Mouse (Mus musculus) ES-Bruce4 (cell line): ENCODE results near the gene Actn3. TPM values are rescaled to one million over a fixed set of nuclear protein-coding genes. Genes with fewer than 3 reads are reported as not detected.

Experiments
- H3K27ac ChIP-seq: 2 replicates; pipeline ENCODE4 v1.5.1; 2012; ENCODE audit warnings: low read length, inconsistent platforms; ENCODE audit not compliant: insufficient read depth
- H3K27me3 ChIP-seq: 2 replicates; pipeline ENCODE4 v1.6.1; 2012; ENCODE audit warnings: mild to moderate bottlenecking, low read length, inconsistent platforms; ENCODE audit not compliant: control insufficient read depth, poor library complexity, insufficient read depth, severe bottlenecking
- H3K36me3 ChIP-seq: 2 replicates; pipeline ENCODE4 v1.6.1; 2012; ENCODE audit warnings: inconsistent platforms, mild to moderate bottlenecking, low read length, moderate library complexity; ENCODE audit not compliant: control insufficient read depth, poor library complexity, insufficient read depth, severe bottlenecking
- H3K4me1 ChIP-seq: one replicate; pipeline ENCODE4 v1.8.1; 2011; ENCODE audit warnings: low read length; ENCODE audit not compliant: control insufficient read depth, insufficient read depth
- H3K4me3 ChIP-seq: 2 replicates; pipeline ENCODE4 v1.5.1; 2011; ENCODE audit warnings: low read depth, mild to moderate bottlenecking, low read length
- H3K9ac ChIP-seq: 2 replicates; pipeline ENCODE4 v1.6.1; 2012; ENCODE audit warnings: low read depth, mild to moderate bottlenecking, inconsistent platforms; ENCODE audit not compliant: poor library complexity, severe bottlenecking
- H3K9me3 ChIP-seq: replicated peaks from 2 replicates; pipeline ENCODE4 v1.6.1; 2012; ENCODE audit warnings: mild to moderate bottlenecking, low read length, inconsistent platforms; ENCODE audit not compliant: control insufficient read depth, poor library complexity, insufficient read depth, severe bottlenecking
- CTCF ChIP-seq: IDR thresholded peaks from one replicate; pipeline ENCODE4 v1.8.1; 2011; ENCODE audit warnings: low read depth, low read length
- EP300 ChIP-seq: IDR thresholded peaks from 2 replicates; pipeline ENCODE4 v1.6.1; 2011; ENCODE audit warnings: low read depth, low read length; ENCODE audit not compliant: insufficient read depth
- POLR2A ChIP-seq: IDR thresholded peaks from one replicate; pipeline ENCODE4 v1.8.1; 2011; ENCODE audit warnings: low read length; ENCODE audit not compliant: insufficient read depth
- polyA plus RNA-seq: library from polyadenylated mRNA; stranded (reverse); fragments of >200 nt; gene quantifications from 2 replicates; pipeline ENCODE4 v1.2.4, GENCODE M21; 2011; ENCODE audit warnings: low read depth; ENCODE audit not compliant: missing spikeins, insufficient read depth, insufficient read length

Actn3 gene
- polyA plus RNA-seq, 1 experiment, result 4.5 TPM

DNA sequence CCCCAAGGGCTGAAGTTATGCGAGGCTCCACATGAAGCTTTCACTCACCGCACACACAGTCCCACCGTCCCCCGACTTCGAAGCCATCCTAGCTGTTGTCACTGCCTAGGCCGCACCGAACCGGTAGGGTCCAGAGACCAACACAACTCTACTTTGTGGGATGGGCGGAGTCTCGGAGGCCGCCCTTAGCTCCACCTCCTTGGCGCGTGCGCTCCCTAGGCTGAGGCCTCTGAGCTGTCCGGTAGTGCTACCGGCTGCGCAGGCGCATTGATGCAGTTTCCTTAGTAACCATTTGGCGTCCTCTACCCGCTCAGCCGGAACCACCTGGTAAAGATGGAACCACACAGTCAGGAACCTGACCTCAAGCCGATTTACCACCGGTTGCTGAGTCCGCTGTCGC lies 38.6 kb downstream of the Actn3 start, which contains the start of the genes Ccs and Ccdc87:
TSS of gene Ccs (minus strand) at position 184 of the 400 bp plus-strand sequence.
TSS of gene Ccdc87 (plus strand) at position 218 of the 400 bp plus-strand sequence.
- Histone ChIP-seq H3K27me3 (no peaks in the 10 kb centered on the region), H3K36me3 (no peaks in the 10 kb centered on the region), H3K4me1 (no peaks in the 10 kb centered on the region), H3K9me3 (no peaks in the 10 kb centered on the region), H3K27ac (no peak within 1 kb of the TSS), H3K9ac (peak within 1 kb of the TSS; percentile 59), H3K4me3 (peak within 1 kb of the TSS; percentile 74)
- TF ChIP-seq EP300 (peak; percentile 29; the same call in 1 of the 2 replicates), CTCF (no peak), POLR2A (peak; percentile 65)

- Histone ChIP-seq H3K4me1 (no peaks in the 10 kb centered on the region), H3K27ac (no peak overlapping the region), H3K4me3 (peak overlapping the region; percentile 74), H3K9me3 (no peaks in the 10 kb centered on the region), H3K27me3 (no peaks in the 10 kb centered on the region), H3K9ac (peak overlapping the region; percentile 59), H3K36me3 (no peaks in the 10 kb centered on the region)
- TF ChIP-seq EP300 (no peak), POLR2A (no peak), CTCF (no peak)
Measured at GRCm38 (mm10) chr19:4838526-4839140, 39.1 kb downstream of the Actn3 start.

GRCm38 (mm10) chr19:4837049-4837448 lies 40.7 kb downstream of the Actn3 start:
- no peak overlapping the region for H3K27ac ChIP-seq
- no peak overlapping the region for H3K4me3 ChIP-seq
- TF ChIP-seq POLR2A (no peak), EP300 (no peak), CTCF (no peak)
- H3K9me3 ChIP-seq, result no peaks in the 10 kb centered on the region
- no peak overlapping the region for H3K9ac ChIP-seq
- no peaks in the 10 kb centered on the region for H3K27me3 ChIP-seq
- H3K36me3 ChIP-seq, result no peaks in the 10 kb centered on the region
- no peaks in the 10 kb centered on the region for H3K4me1 ChIP-seq

DNA sequence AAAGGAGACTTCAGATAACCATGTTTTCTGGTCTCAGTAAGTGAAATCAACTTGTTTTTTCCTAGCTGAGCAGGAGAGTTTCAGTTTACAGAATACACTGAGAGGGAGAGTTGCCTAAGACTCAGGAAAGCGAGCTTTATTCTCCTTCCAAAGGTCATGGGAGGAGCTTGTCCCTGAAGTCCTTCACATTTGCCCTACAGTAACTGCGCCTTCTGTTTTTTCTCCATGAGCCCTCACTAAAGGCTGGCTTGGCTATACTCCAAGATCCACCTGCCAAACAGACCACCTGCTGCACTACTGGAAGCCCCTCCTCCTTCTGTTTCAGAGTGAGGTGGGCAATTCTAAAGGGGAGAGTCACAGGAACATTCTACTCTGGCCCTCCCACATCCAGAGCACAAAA lies 41.6 kb downstream of the Actn3 start:
- H3K9ac ChIP-seq, result no peak overlapping the region
- no peaks in the 10 kb centered on the region for H3K27me3 ChIP-seq
- no peaks in the 10 kb centered on the region for H3K36me3 ChIP-seq
- H3K9me3 ChIP-seq, result no peaks in the 10 kb centered on the region
- no peak overlapping the region for H3K4me3 ChIP-seq
- TF ChIP-seq EP300 (no peak), CTCF (no peak), POLR2A (no peak)
- no peaks in the 10 kb centered on the region for H3K4me1 ChIP-seq
- peak overlapping the region; percentile 37 for H3K27ac ChIP-seq

GRCm38 (mm10) chr19:4833977-4834376 lies 43.7 kb downstream of the Actn3 start:
- H3K36me3 ChIP-seq, result no peaks in the 10 kb centered on the region
- TF ChIP-seq EP300 (no peak), POLR2A (no peak), CTCF (no peak)
- no peak overlapping the region for H3K9ac ChIP-seq
- H3K9me3 ChIP-seq, result no peaks in the 10 kb centered on the region
- no peak overlapping the region for H3K4me3 ChIP-seq
- H3K4me1 ChIP-seq, result no peaks in the 10 kb centered on the region
- H3K27me3 ChIP-seq, result no peaks in the 10 kb centered on the region
- H3K27ac ChIP-seq, result no peak overlapping the region

DNA sequence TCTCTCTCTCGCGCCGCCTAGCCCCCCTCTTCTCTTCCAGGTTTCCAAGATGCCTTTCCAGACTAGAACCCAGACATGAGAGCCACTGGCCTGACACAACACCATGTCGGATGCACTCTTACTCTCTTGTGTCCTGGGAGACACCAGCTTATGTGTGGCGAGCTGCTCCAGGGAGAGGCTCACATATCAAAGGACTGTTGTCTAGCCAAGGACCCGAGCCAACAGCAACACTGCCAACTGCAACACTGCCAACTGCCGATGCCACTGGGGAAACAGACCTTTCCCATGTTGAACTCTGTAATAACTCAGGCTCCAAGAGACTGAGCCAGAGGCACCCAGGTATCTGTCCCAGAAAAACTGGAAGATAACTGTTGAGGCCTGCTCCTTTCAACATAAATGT lies 48.6 kb downstream of the Actn3 start:
- Histone ChIP-seq H3K9me3 (no peaks in the 10 kb centered on the region), H3K36me3 (no peaks in the 10 kb centered on the region; the same call in 1 of the 2 replicates), H3K9ac (peak overlapping the region; percentile 6; the same call in 1 of the 2 replicates), H3K4me1 (peaks cover 3% of the 10 kb centered on the region), H3K4me3 (0 out of 2 replicates have a peak overlapping the region, but pooled peaks have one; percentile 20), H3K27ac (peak overlapping the region; percentile 1; the same call in 1 of the 2 replicates), H3K27me3 (no peaks in the 10 kb centered on the region)
- TF ChIP-seq POLR2A (no peak), EP300 (no peak), CTCF (no peak)
